Mouse (Mus musculus) heart, postnatal 0 days (tissue): ENCODE data around the gene AC153137.1.

ENCODE experiments used
- CTCF ChIP-seq: IDR thresholded peaks from 2 replicates; pipeline ENCODE4 v1.5.1; 2016; ENCODE audit warnings: antibody characterized with exemption, control low read depth, low read depth
- EP300 ChIP-seq: IDR thresholded peaks from 2 replicates; pipeline ENCODE4 v1.6.1; 2016; ENCODE audit warnings: antibody characterized with exemption, low read depth

DNA sequence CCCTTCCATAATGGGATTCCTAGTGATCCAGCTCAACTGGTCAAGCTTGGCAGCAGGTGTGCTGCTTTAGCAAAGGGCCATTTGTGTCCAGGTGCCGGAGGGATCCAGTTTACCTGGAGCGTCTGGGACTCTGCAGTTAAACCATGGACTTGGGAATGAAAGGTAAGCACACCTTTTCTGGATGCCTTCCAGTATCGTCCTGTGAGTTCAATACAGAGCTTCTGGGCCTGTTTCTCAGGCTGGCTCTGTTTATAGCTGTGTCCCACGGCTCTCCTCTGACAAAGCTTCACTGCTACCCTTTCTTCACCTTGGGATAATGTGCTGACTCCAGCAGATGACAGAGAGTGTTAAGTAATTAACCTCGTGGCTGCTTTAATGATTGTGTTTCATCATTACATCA, 39.6 kb upstream of the AC153137.1 start:
- TF ChIP-seq CTCF (no peak), EP300 (no peak)
